Mouse (Mus musculus): ENCODE measurements around the gene Wipf1. TPM values are rescaled to one million over a fixed set of nuclear protein-coding genes. Genes with fewer than 3 reads are reported as not detected.
"Not testable (repeated sequence)": the region's sequence is repeated elsewhere in the genome, so short reads cannot be mapped to it uniquely, and the experiment has no call there.

Gene Wipf1
- polyA plus RNA-seq, 1 experiment from 2014 or later: 15.1 TPM

GRCm38 (mm10) chr2:73518966-73519365 lies 10.6 kb downstream of the Wipf1 start:
- no peak for ATAC-seq (ENCODE audit: insufficient number of reproducible peaks, low FRiP score, low TSS enrichment, low read depth)
- H3K27me3 ChIP-seq: no peaks in the 10 kb centered on the region
- no peaks in the 10 kb centered on the region for H3K36me3 ChIP-seq
- H3K27ac ChIP-seq: peak overlapping the region; percentile 13; the same call in 1 of the 2 replicates
- H3K4me1 ChIP-seq: peaks cover 31% of the 10 kb centered on the region
- no peaks in the 10 kb centered on the region for H3K9me3 ChIP-seq
- no peak overlapping the region for H3K9ac ChIP-seq
- 38% methylated on average over 5 of the region's 5 CpGs for WGBS
- H3K4me3 ChIP-seq: no peak overlapping the region
- H3K4me2 ChIP-seq: no peak overlapping the region

- H3K4me2 ChIP-seq: no peak overlapping the region
- H3K27me3 ChIP-seq: no peaks in the 10 kb centered on the region
- no peak overlapping the region for H3K27ac ChIP-seq
- ATAC-seq (ENCODE audit: insufficient number of reproducible peaks, low FRiP score, low TSS enrichment, low read depth): no peak
- 80% methylated on average over 2 of the region's 2 CpGs for WGBS
- H3K9ac ChIP-seq: no peak overlapping the region
- H3K9me3 ChIP-seq: no peaks in the 10 kb centered on the region
- peaks cover 35% of the 10 kb centered on the region for H3K4me1 ChIP-seq
- no peak overlapping the region for H3K4me3 ChIP-seq
- no peaks in the 10 kb centered on the region for H3K36me3 ChIP-seq
Observed at GRCm38 (mm10) chr2:73518311-73518710, 11.2 kb downstream of the Wipf1 start.

- H3K27me3 ChIP-seq: no peaks in the 10 kb centered on the region
- H3K9ac ChIP-seq: no peak overlapping the region
- ATAC-seq (ENCODE audit: insufficient number of reproducible peaks, low FRiP score, low TSS enrichment, low read depth): no peak
- 89% methylated on average over 6 of the region's 6 CpGs for WGBS
- peaks cover 38% of the 10 kb centered on the region for H3K4me1 ChIP-seq
- no peaks in the 10 kb centered on the region for H3K36me3 ChIP-seq
- no peak overlapping the region for H3K4me2 ChIP-seq
- 0 out of 2 replicates have a peak overlapping the region, but pooled peaks have one; percentile 47 for H3K27ac ChIP-seq
- no peaks in the 10 kb centered on the region for H3K9me3 ChIP-seq
- no peak overlapping the region for H3K4me3 ChIP-seq
Observed at GRCm38 (mm10) chr2:73514178-73514577, 15.4 kb downstream of the Wipf1 start.

GRCm38 (mm10) chr2:73513204-73513749 lies 16.3 kb downstream of the Wipf1 start:
- H3K4me3 ChIP-seq: no peak overlapping the region
- no peak overlapping the region for H3K4me2 ChIP-seq
- no peak for ATAC-seq (ENCODE audit: insufficient number of reproducible peaks, low FRiP score, low TSS enrichment, low read depth)
- WGBS: 80% methylated on average over 2 of the region's 2 CpGs
- H3K9me3 ChIP-seq: no peaks in the 10 kb centered on the region
- H3K27me3 ChIP-seq: no peaks in the 10 kb centered on the region
- peak overlapping the region; percentile 54 for H3K27ac ChIP-seq
- H3K36me3 ChIP-seq: no peaks in the 10 kb centered on the region
- H3K9ac ChIP-seq: no peak overlapping the region
- peaks cover 44% of the 10 kb centered on the region for H3K4me1 ChIP-seq

GRCm38 (mm10) chr2:73512044-73512443 lies 17.5 kb downstream of the Wipf1 start:
- Histone ChIP-seq H3K36me3 (no peaks in the 10 kb centered on the region), H3K9me3 (no peaks in the 10 kb centered on the region), H3K9ac (no peak overlapping the region), H3K27me3 (no peaks in the 10 kb centered on the region), H3K4me3 (no peak overlapping the region), H3K27ac (peak overlapping the region; percentile 13; the same call in 1 of the 2 replicates), H3K4me1 (peaks cover 47% of the 10 kb centered on the region), H3K4me2 (no peak overlapping the region)
- 77% methylated on average over 3 of the region's 3 CpGs for WGBS
- ATAC-seq (ENCODE audit: insufficient number of reproducible peaks, low FRiP score, low TSS enrichment, low read depth): no peak

- no peak overlapping the region for H3K9ac ChIP-seq
- no peak overlapping the region for H3K4me3 ChIP-seq
- ATAC-seq (ENCODE audit: insufficient number of reproducible peaks, low FRiP score, low TSS enrichment, low read depth): no peak
- no peaks in the 10 kb centered on the region for H3K36me3 ChIP-seq
- H3K27ac ChIP-seq: no peak overlapping the region
- WGBS: 62% methylated on average over 7 of the region's 7 CpGs
- no peaks in the 10 kb centered on the region for H3K9me3 ChIP-seq
- H3K4me2 ChIP-seq: no peak overlapping the region
- peaks cover 47% of the 10 kb centered on the region for H3K4me1 ChIP-seq
- no peaks in the 10 kb centered on the region for H3K27me3 ChIP-seq
Observed at GRCm38 (mm10) chr2:73510731-73511360, 18.7 kb downstream of the Wipf1 start.

GRCm38 (mm10) chr2:73510025-73510288 lies 19.6 kb downstream of the Wipf1 start:
- WGBS: 58% methylated on average over 3 of the region's 3 CpGs

GRCm38 (mm10) chr2:73509248-73510024 lies 20.1 kb downstream of the Wipf1 start:
- Histone ChIP-seq H3K36me3 (no peaks in the 10 kb centered on the region), H3K27me3 (no peaks in the 10 kb centered on the region), H3K4me1 (peaks cover 48% of the 10 kb centered on the region), H3K9me3 (no peaks in the 10 kb centered on the region), H3K27ac (peak overlapping the region; percentile 96), H3K9ac (no peak overlapping the region), H3K4me2 (peak overlapping the region; percentile 34), H3K4me3 (peak overlapping the region; percentile 14; the same call in 1 of the 2 replicates)
- ATAC-seq (ENCODE audit: insufficient number of reproducible peaks, low FRiP score, low TSS enrichment, low read depth): peak; percentile 82
- WGBS: 25% methylated on average over 15 of the region's 15 CpGs

More at GRCm38 (mm10) chr2:73510025-73510288, 19.6 kb downstream of the Wipf1 start:
- Histone ChIP-seq H3K4me3 (no peak overlapping the region), H3K27me3 (no peaks in the 10 kb centered on the region), H3K36me3 (no peaks in the 10 kb centered on the region), H3K4me1 (peaks cover 48% of the 10 kb centered on the region), H3K4me2 (no peak overlapping the region), H3K9me3 (no peaks in the 10 kb centered on the region), H3K9ac (no peak overlapping the region), H3K27ac (peak overlapping the region; percentile 96)
- ATAC-seq (ENCODE audit: insufficient number of reproducible peaks, low FRiP score, low TSS enrichment, low read depth): no peak

- 0 out of 2 replicates have a peak overlapping the region, but pooled peaks have one; percentile 3 for H3K27ac ChIP-seq
- H3K4me3 ChIP-seq: no peak overlapping the region
- peaks cover 48% of the 10 kb centered on the region for H3K4me1 ChIP-seq
- no peak overlapping the region for H3K9ac ChIP-seq
- no peak overlapping the region for H3K4me2 ChIP-seq
- no peaks in the 10 kb centered on the region for H3K9me3 ChIP-seq
- WGBS: 65% methylated on average over 7 of the region's 7 CpGs
- H3K27me3 ChIP-seq: no peaks in the 10 kb centered on the region
- peaks cover 2% of the 10 kb centered on the region; the same call in 1 of the 2 replicates for H3K36me3 ChIP-seq
- ATAC-seq (ENCODE audit: insufficient number of reproducible peaks, low FRiP score, low TSS enrichment, low read depth): no peak
Observed at GRCm38 (mm10) chr2:73507886-73508285, 21.6 kb downstream of the Wipf1 start.

GRCm38 (mm10) chr2:73506337-73506736 lies 23.2 kb downstream of the Wipf1 start:
- not testable (repeated sequence) for H3K9me3 ChIP-seq; H3K27me3 ChIP-seq; H3K27ac ChIP-seq; H3K4me3 ChIP-seq; ATAC-seq (ENCODE audit: insufficient number of reproducible peaks, low FRiP score, low TSS enrichment, low read depth); H3K4me2 ChIP-seq; H3K9ac ChIP-seq; H3K36me3 ChIP-seq
- WGBS: 96% methylated on average over 4 of the region's 4 CpGs
- peaks cover 37% of the 10 kb centered on the region for H3K4me1 ChIP-seq

GRCm38 (mm10) chr2:73502863-73503429 lies 26.6 kb downstream of the Wipf1 start:
- Histone ChIP-seq H3K36me3 (peaks cover 11% of the 10 kb centered on the region), H3K4me1 (peaks cover 16% of the 10 kb centered on the region), H3K9me3 (no peaks in the 10 kb centered on the region), H3K27me3 (no peaks in the 10 kb centered on the region), H3K4me3 (no peak overlapping the region), H3K9ac (no peak overlapping the region), H3K4me2 (no peak overlapping the region), H3K27ac (peak overlapping the region; percentile 6)
- ATAC-seq (ENCODE audit: insufficient number of reproducible peaks, low FRiP score, low TSS enrichment, low read depth): peak; percentile 59; the same call in 1 of the 2 replicates
- 79% methylated on average over 10 of the region's 10 CpGs for WGBS

GRCm38 (mm10) chr2:73500864-73501263 lies 28.7 kb downstream of the Wipf1 start:
- 75% methylated on average over 13 of the region's 13 CpGs for WGBS

More at GRCm38 (mm10) chr2:73500864-73501263, 28.7 kb downstream of the Wipf1 start:
- no peak overlapping the region for H3K9ac ChIP-seq
- ATAC-seq (ENCODE audit: insufficient number of reproducible peaks, low FRiP score, low TSS enrichment, low read depth): no peak
- no peaks in the 10 kb centered on the region for H3K9me3 ChIP-seq
- no peak overlapping the region for H3K4me2 ChIP-seq
- peaks cover 25% of the 10 kb centered on the region for H3K4me1 ChIP-seq
- H3K36me3 ChIP-seq: peaks cover 11% of the 10 kb centered on the region
- no peak overlapping the region for H3K27ac ChIP-seq
- no peaks in the 10 kb centered on the region for H3K27me3 ChIP-seq
- no peak overlapping the region for H3K4me3 ChIP-seq

Data from limb, embryonic 15.5 days (tissue).